Mouse (Mus musculus): ENCODE data around the gene Ciita.

GRCm38 (mm10) chr16:10433344-10433743 is 46.5 kb upstream of the Ciita start:
- TF ChIP-seq CTCF (IDR thresholded peaks at IDR 0.05; ENCODE audit: extremely low read depth, insufficient read length, insufficient replicate concordance, low read depth, low read length): no peak
- TF ChIP-seq POLR2A (IDR thresholded peaks at IDR 0.05; ENCODE audit: low read depth, low read length): no peak

Measured in small intestine, adult 2 months (tissue).